Mouse (Mus musculus) E14TG2a.4 (cell line): ENCODE results near the gene Hook2.

Experiments used
- H3K27me3 ChIP-seq: 2 replicates; pipeline ENCODE4 v1.6.1; 2014; ENCODE audit warnings: low read length, control low read depth; ENCODE audit not compliant: insufficient read depth
- H3K36me3 ChIP-seq: 2 replicates; pipeline ENCODE4 v1.6.1; 2014; ENCODE audit warnings: low read length, control low read depth; ENCODE audit not compliant: insufficient read depth
- H3K4me1 ChIP-seq: replicated peaks from 2 replicates; pipeline ENCODE4 v1.6.1; 2014; ENCODE audit warnings: low read depth, low read length, control low read depth
- H3K4me3 ChIP-seq: replicated peaks from 2 replicates; pipeline ENCODE4 v1.5.1; 2014; ENCODE audit warnings: mild to moderate bottlenecking, low read length
- H3K9me3 ChIP-seq: 2 replicates; pipeline ENCODE4 v1.6.1; 2014; ENCODE audit warnings: low read length, control low read depth
- CTCF ChIP-seq: conservative IDR thresholded peaks from 2 replicates; pipeline ENCODE4 v1.5.1; 2014; ENCODE audit warnings: low read length
- NANOG ChIP-seq: IDR thresholded peaks from 2 replicates; pipeline ENCODE4 v1.6.1; 2014; ENCODE audit warnings: borderline replicate concordance, low read length, mixed read lengths
- POU5F1 ChIP-seq: IDR thresholded peaks from 2 replicates; pipeline ENCODE4 v1.6.1; 2014; ENCODE audit warnings: low read length, borderline replicate concordance

The Hook2 gene

DNA sequence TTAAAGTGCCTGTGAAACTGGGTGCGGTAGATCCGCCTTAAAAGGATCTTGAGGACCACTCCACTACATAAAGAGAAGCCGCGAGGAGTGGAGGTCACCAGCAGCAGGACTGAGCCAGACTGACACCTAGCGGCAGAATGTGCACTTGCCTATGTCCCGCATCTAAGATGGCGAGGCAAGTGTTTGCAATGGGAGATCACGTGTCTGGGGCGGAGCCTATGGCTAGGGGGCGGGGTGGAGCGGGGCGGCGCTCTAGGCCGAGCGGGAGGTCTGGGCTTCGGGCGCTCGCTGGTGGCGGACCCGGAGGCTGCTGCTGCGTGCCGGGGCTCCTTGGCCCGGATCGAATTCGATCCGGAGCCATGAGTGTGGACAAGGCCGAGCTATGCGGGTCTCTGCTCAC, at the start of gene Hook2:
Gene Hook2, plus strand, starts transcription at position 255 of the 400 bp plus-strand sequence.
- no peak for TF ChIP-seq POU5F1
- TF ChIP-seq CTCF = peak; percentile 62
- no peak for TF ChIP-seq NANOG
- H3K4me1 ChIP-seq = peaks cover 81% of the 10 kb centered on the region

DNA sequence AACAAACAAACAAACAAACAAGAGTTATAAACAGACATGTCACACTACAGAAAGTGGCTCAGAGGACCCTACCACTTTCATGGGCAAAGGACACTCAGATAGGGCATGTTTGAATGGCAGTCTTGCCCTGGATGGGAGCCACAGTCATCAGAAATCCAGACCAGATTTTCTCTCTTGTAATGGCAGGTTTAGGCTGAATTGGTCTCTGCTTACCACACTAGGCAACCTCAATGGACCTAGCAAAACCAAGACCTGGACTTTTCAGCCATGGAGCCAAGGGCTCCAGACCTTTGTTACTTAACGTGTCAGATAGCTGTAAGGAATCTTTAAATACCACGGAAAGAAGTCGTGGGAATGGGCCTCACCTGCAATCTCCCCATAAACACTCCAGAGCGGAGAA, 46.7 kb upstream of the Hook2 start:
- Histone ChIP-seq H3K9me3 (no peaks in the 10 kb centered on the region), H3K36me3 (no peaks in the 10 kb centered on the region), H3K27me3 (peaks cover 64% of the 10 kb centered on the region), H3K4me3 (no peak overlapping the region), H3K4me1 (peaks cover 29% of the 10 kb centered on the region)
- TF ChIP-seq CTCF = no peak
- TF ChIP-seq POU5F1 = no peak
- TF ChIP-seq NANOG = no peak

More for the DNA sequence above, at the start of gene Hook2:
- H3K36me3 ChIP-seq = peaks cover 36% of the 10 kb centered on the region
- no peaks in the 10 kb centered on the region for H3K27me3 ChIP-seq
- no peaks in the 10 kb centered on the region for H3K9me3 ChIP-seq
- peak within 1 kb of the TSS; percentile 91 for H3K4me3 ChIP-seq

DNA sequence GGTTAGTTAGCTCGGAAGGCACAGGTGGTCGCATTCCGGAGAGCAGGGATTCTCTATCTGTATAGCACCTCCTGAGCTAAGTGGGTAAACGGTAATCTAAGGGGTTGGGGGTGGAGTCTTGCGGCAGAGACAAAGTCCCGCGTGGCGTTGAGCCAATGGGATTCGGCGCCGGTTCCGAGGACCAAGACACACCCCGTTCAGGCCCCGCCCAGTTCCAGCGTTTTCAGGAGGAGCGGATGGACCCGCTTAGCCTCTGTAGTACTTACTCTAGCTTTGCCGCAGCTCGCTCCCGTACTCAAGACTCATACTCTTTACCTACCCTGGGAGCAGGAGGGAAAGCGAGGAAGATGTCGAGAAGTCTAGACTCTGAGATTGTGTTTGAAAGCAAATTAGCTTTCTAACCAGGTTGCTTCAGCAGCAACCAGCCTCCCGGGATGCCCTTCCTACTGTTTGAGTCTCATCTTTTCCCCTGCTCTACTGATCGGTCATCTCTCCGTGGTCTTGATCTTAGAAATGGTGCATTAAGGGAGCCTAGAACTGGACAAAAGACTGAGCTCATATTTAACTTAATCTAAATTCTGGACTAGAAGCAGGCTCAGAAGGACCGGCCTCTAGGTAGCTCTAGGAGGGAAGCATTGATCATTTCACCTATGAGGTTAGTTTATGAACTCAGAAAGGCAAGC, 45.8 kb upstream of the Hook2 start:
- no peak for TF ChIP-seq POU5F1
- TF ChIP-seq NANOG = no peak
- TF ChIP-seq CTCF = no peak
- Histone ChIP-seq H3K4me1 (peaks cover 29% of the 10 kb centered on the region), H3K36me3 (no peaks in the 10 kb centered on the region), H3K27me3 (peaks cover 62% of the 10 kb centered on the region), H3K4me3 (peak overlapping the region; percentile 83), H3K9me3 (no peaks in the 10 kb centered on the region)

DNA sequence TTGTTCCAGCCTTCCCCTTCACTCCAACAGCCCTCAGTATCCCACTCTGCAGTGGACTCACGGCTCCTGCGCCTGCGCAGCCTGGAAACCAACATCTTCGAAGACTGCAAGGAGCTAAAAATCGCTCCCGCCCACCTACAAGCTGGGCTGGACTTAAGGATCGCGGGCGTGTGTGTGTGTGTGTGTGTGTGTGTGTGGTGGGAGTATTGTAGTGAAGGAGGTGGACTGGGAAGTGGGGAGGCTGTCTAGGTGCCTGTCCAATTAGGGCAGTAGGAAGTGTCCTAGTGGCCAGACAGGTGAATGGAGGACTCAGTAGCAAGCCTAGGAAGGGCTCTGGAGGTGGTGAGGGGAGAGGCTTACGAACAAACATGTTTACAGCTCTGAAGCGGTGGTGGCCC, 45.2 kb upstream of the Hook2 start:
- H3K36me3 ChIP-seq = no peaks in the 10 kb centered on the region
- peaks cover 68% of the 10 kb centered on the region for H3K27me3 ChIP-seq
- TF ChIP-seq CTCF = no peak; the same call in 1 of the 2 replicates
- TF ChIP-seq POU5F1 = no peak
- no peak for TF ChIP-seq NANOG
- H3K4me1 ChIP-seq = peaks cover 35% of the 10 kb centered on the region
- no peaks in the 10 kb centered on the region for H3K9me3 ChIP-seq
- H3K4me3 ChIP-seq = peak overlapping the region; percentile 83

DNA sequence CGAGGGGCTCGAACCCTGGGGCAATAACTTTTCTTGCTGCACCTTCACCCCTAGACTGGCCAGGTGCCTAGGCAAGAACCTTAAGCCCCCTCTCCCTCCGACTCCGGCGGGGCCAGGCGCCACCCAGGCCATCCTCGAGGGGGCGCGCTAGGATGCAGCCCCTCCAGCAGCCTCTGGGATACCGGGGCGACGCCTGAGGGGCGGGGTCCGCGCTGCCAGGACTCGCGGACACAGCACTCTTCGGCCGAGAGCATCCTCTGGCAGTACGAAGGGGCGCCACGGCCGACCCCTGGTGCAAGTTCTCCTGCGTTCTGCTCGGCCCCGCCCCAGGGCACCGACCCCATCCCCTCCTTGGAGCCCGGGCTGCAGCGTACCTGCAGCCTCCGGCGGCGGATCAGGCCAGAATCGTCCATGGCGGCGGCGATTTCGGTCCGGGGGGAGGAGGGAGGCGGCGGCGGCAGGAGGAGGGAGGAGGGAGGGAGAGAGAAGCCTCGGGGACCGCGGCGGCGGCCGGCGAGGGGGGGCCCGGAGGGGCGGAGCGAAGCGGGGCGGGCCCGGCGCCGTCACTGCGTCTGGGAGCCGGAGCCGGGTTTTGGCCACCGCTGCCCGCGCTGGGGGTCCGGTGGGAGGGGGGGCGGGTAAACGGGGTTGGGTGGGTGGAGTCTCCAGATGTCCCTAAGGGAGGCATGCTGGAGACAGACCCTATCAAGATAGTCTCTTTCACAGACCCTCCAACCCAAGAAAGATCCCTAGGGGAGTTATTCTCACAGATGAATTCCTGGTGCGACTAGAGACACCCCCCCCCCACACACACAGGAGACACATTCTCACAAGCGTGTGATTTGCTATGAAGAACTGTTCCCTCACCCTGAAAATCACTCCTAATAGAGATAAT, 44.5 kb upstream of the Hook2 start:
- TF ChIP-seq NANOG = no peak
- TF ChIP-seq CTCF = peak; percentile 17; the same call in 1 of the 2 replicates
- Histone ChIP-seq H3K4me1 (peaks cover 37% of the 10 kb centered on the region), H3K9me3 (no peaks in the 10 kb centered on the region), H3K27me3 (peaks cover 68% of the 10 kb centered on the region), H3K36me3 (no peaks in the 10 kb centered on the region), H3K4me3 (peak overlapping the region; percentile 83)

DNA sequence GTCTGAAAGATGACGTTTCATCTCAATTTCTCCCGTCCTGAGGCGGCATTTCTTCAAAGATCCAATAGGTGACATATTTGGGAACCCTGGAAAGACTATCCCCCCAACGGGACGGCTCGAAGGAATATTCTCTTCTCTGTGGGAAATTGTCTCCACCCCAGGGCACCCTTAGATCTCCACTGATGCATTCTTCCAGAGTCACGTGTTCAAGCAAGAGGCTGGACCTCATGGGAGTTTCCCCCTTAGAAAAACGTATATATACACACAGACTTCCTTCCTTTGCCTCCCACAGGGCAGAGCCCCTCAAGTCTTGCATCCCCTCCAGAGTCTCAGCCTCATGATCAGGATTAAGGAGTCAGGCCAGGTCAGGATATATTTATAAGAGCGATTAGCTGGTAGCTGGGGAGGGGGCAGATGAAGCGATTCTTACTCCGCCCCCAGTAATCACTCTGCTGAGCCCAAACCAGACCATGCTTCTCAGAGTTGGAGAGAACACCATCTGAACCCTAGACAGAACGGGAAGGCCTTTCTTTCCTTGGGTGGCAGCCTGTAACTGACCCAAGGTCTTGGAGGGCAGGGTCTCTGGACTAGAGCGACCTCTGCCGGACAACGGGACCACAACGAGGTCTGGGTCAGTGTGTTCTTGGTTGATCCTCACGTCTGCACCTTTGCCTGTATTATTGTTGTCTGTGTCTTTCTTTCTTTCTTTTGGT, 43.7 kb upstream of the Hook2 start, which contains the start of gene Rtbdn:
Gene Rtbdn, plus strand, starts transcription at position 464 of the 713 bp plus-strand sequence.
- peak within 1 kb of the TSS; percentile 83 for H3K4me3 ChIP-seq
- H3K36me3 ChIP-seq = no peaks in the 10 kb centered on the region
- H3K27me3 ChIP-seq = peaks cover 69% of the 10 kb centered on the region
- TF ChIP-seq CTCF (peak; percentile 60), NANOG (no peak)
- H3K9me3 ChIP-seq = no peaks in the 10 kb centered on the region
- H3K4me1 ChIP-seq = peaks cover 37% of the 10 kb centered on the region

DNA sequence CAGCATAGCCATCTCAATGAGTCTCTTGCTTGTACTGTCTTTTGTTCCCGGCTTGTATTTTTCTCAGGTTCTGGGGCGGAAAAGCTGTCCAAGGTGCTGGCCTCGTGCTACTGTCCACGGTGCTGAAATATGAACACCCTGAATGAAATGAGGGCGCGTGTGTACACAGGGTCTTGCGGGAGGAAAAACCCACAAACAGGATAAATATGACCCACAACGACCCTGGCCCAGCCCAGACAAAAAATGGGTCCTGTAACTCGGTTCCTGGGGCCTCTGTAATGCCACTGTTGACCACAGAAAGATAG, 43.2 kb upstream of the Hook2 start:
- TF ChIP-seq CTCF = no peak
- no peak for TF ChIP-seq NANOG
- TF ChIP-seq POU5F1 = no peak
- Histone ChIP-seq H3K4me3 (no peak overlapping the region), H3K27me3 (peaks cover 74% of the 10 kb centered on the region)

DNA sequence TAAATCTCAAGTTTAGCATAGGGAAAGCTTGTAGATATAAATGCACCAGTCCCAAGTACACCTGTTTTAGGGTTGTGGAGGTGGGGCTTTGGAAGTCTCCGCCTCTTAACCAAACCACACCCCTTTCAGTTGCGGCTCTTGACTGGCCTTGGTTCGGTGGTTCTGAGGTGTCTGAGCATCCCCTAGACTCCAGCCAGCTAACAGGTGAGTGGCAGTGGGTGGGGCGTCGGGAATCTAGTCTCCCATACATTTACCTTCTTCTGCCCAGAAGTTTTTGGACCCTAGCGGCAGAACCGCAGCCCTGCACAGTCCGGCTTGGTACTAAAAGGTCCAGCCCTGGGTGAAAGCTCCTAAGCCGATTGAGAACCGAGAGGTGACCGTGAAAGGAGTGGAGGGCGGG, 40.6 kb upstream of the Hook2 start:
- TF ChIP-seq POU5F1 (no peak), CTCF (no peak), NANOG (no peak)
- Histone ChIP-seq H3K4me3 (peak overlapping the region; percentile 39; the same call in 1 of the 2 replicates), H3K4me1 (peaks cover 46% of the 10 kb centered on the region), H3K36me3 (no peaks in the 10 kb centered on the region), H3K9me3 (no peaks in the 10 kb centered on the region), H3K27me3 (peaks cover 58% of the 10 kb centered on the region)

More for the DNA sequence above, 43.2 kb upstream of the Hook2 start:
- Histone ChIP-seq H3K9me3 (no peaks in the 10 kb centered on the region), H3K4me1 (peaks cover 41% of the 10 kb centered on the region), H3K36me3 (no peaks in the 10 kb centered on the region)
